Mouse (Mus musculus): ENCODE results near the gene Asgr1. TPM values are rescaled to one million over a fixed set of nuclear protein-coding genes. Genes with fewer than 3 reads are reported as not detected.
A peak's percentile ranks its signal among the peaks of the same experiment; 100 is the strongest.

Gene Asgr1
- total RNA-seq, 1 experiment from 2014 or later = 0.91 TPM

GRCm38 (mm10) chr11:70024151-70024514, 29.8 kb upstream of the Asgr1 start:
- DNase-seq = no peak

GRCm38 (mm10) chr11:70026689-70027088, 27.2 kb upstream of the Asgr1 start:
- peak; percentile 28 for DNase-seq

- no peak for DNase-seq
These were observed 26.5 kb upstream of the Asgr1 start for GRCm38 (mm10) chr11:70027397-70027796.

GRCm38 (mm10) chr11:70028401-70029129, 25.3 kb upstream of the Asgr1 start:
- DNase-seq = no peak

GRCm38 (mm10) chr11:70029130-70029801, 24.6 kb upstream of the Asgr1 start:
- DNase-seq = peak; percentile 56

GRCm38 (mm10) chr11:70029829-70030550, 23.9 kb upstream of the Asgr1 start:
- DNase-seq = no peak

- no peak for DNase-seq
These were observed 23.1 kb upstream of the Asgr1 start for GRCm38 (mm10) chr11:70030651-70031320.

GRCm38 (mm10) chr11:70031321-70031670, 22.6 kb upstream of the Asgr1 start:
- DNase-seq = no peak

GRCm38 (mm10) chr11:70038174-70038573, 15.7 kb upstream of the Asgr1 start:
- DNase-seq = no peak

GRCm38 (mm10) chr11:70039631-70040030, 14.3 kb upstream of the Asgr1 start:
- DNase-seq = no peak

- DNase-seq = no peak
These were observed 13.7 kb upstream of the Asgr1 start for GRCm38 (mm10) chr11:70040184-70040583.

GRCm38 (mm10) chr11:70042309-70043085, 11.4 kb upstream of the Asgr1 start:
- no peak for DNase-seq

GRCm38 (mm10) chr11:70043665-70044064, 10.2 kb upstream of the Asgr1 start:
- DNase-seq = no peak

- no peak for DNase-seq
These were observed 8.4 kb upstream of the Asgr1 start for GRCm38 (mm10) chr11:70045435-70045834.

GRCm38 (mm10) chr11:70049366-70049765, 4.5 kb upstream of the Asgr1 start:
- DNase-seq = no peak

GRCm38 (mm10) chr11:70049816-70050215, 4.1 kb upstream of the Asgr1 start:
- no peak for DNase-seq

GRCm38 (mm10) chr11:70053156-70053555, 729 bp upstream of the Asgr1 start:
- DNase-seq = no peak

- DNase-seq = peak; percentile 72
These were observed 1.8 kb downstream of the Asgr1 start for GRCm38 (mm10) chr11:70055618-70056214.

- DNase-seq = no peak
These were observed 3.9 kb downstream of the Asgr1 start for GRCm38 (mm10) chr11:70057805-70058204.

- DNase-seq = no peak
These were observed 6.0 kb downstream of the Asgr1 start for GRCm38 (mm10) chr11:70059930-70060329.

- DNase-seq = no peak
These were observed 9.2 kb downstream of the Asgr1 start for GRCm38 (mm10) chr11:70063053-70063452.

- no peak for DNase-seq
These were observed 12.8 kb downstream of the Asgr1 start for GRCm38 (mm10) chr11:70066701-70067100.
